8 mouse cellular contexts compared by ENCODE assay signal in the genomic region with DNA sequence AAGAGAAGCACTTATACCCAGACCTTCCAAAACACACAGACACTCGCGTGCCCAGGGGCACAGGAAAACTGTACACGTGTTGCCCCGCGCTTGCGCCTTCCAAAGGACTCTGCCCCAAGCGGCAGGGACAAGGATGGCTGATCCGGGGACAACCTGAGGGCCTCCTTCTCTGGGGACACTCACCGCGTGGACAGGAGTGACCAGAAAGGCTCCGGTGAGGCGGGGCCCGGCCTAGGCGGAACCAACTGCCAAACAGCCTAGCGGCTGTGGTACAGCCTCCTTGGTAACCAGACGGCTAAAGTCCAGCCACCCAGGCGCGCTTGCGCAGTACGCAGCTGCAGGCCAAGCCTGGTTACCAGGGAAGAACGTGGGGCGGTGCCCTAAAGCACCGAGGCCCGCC. TPM values are rescaled to one million over a fixed set of nuclear protein-coding genes. Genes with fewer than 3 reads are reported as not detected.
DNase-seq lines count a peak whose midpoint lies in the region; ATAC-seq and TF ChIP-seq lines count a peak whose summit lies in the region.

TSS of gene Abhd14b (plus strand) at position 112 of the 400 bp plus-strand sequence.
TSS of gene Abhd14a (minus strand) at position 331 of the 400 bp plus-strand sequence.

- H3K9me3 ChIP-seq in MEL (replicated peaks; ENCODE audit: insufficient read depth, low read length), result no peaks in the 10 kb centered on the region
- no peaks in the 10 kb centered on the region for H3K9me3 ChIP-seq in hindbrain, embryonic 10.5 days
- H3K9me3 ChIP-seq in lung, postnatal 0 days (ENCODE audit: low read length), result no peaks in the 10 kb centered on the region

- 0 out of 2 replicates have a peak within 1 kb of the TSS, but pooled peaks have one; percentile 20 for H3K27ac ChIP-seq in MEL (ENCODE audit: control insufficient read depth, low read depth, low read length)
- H3K27ac ChIP-seq in cerebellum, adult 2 months (ENCODE audit: insufficient read depth, low read length), result peak within 1 kb of the TSS; percentile 63
- H3K27ac ChIP-seq in hindbrain, embryonic 10.5 days, result peak within 1 kb of the TSS; percentile 88
- peak within 1 kb of the TSS; percentile 43 for H3K27ac ChIP-seq in lung, postnatal 0 days (ENCODE audit: low read length)

- peak; percentile 91 for DNase-seq in MEL (ENCODE audit: low read depth, low spot score)
- peak; percentile 96 to 97 for DNase-seq in cerebellum, adult 2 months
- DNase-seq in hindbrain, embryonic 10.5 days (ENCODE audit: low spot score), result peak; percentile 94
- DNase-seq in layer of hippocampus, adult 9-11 months, result peak; percentile 94
- DNase-seq in lung, postnatal 0 days (ENCODE audit: low spot score), result peak; percentile 97
- peak; percentile 87 for DNase-seq in ovary, postnatal 14 days (ENCODE audit: low spot score)
- peak; percentile 80 for DNase-seq in thymus, postnatal 14 days

- peak; percentile 29 to 59 (median 30); a peak in 5 of 6 replicates for TF ChIP-seq CTCF in MEL (IDR thresholded peaks at IDR 0.05 in 2 of 3, conservative IDR thresholded peaks at IDR 0.05 in 1 of 3; ENCODE audit: control insufficient read depth in 1 of 3, insufficient read depth in 1 of 3, low read depth in 2 of 3, low read length in 3 of 3, poor library complexity in 1 of 3, severe bottlenecking in 1 of 3)
- peak; percentile 59 for TF ChIP-seq CTCF in cerebellum, adult 2 months (IDR thresholded peaks at IDR 0.05; ENCODE audit: borderline replicate concordance, insufficient read depth, low read depth, low read length)
- TF ChIP-seq CTCF in lung, postnatal 0 days (IDR thresholded peaks at IDR 0.05), result peak; percentile 74

- TF ChIP-seq RAD21 in MEL (IDR thresholded peaks at IDR 0.05; ENCODE audit: low read depth, low read length), result no peak

- WGBS in cerebellum, adult 2 months, result under 1% methylated on average over 24 of the region's 24 CpGs
- WGBS in hindbrain, embryonic 10.5 days, result under 1% methylated on average over 24 of the region's 24 CpGs
- under 1% methylated on average over 24 of the region's 24 CpGs for WGBS in lung, postnatal 0 days

- H3K27me3 ChIP-seq in MEL (ENCODE audit: control insufficient read depth in 1 of 2, insufficient read depth in 2 of 2, low read length in 2 of 2), result no peaks in the 10 kb centered on the region
- no peaks in the 10 kb centered on the region for H3K27me3 ChIP-seq in cerebellum, adult 2 months (ENCODE audit: control insufficient read depth, insufficient read depth, low read length)
- peaks cover 4% of the 10 kb centered on the region; the same call in 1 of the 2 replicates for H3K27me3 ChIP-seq in hindbrain, embryonic 10.5 days (ENCODE audit: insufficient read depth, poor library complexity, severe bottlenecking)
- no peaks in the 10 kb centered on the region for H3K27me3 ChIP-seq in lung, postnatal 0 days (replicated peaks; ENCODE audit: insufficient read depth, low read length)

- peak; percentile 79 for ATAC-seq in frontal cortex, adult (ENCODE audit: low TSS enrichment)
- peak; percentile 91 for ATAC-seq in lung, postnatal 0 days

- peak within 1 kb of the TSS; percentile 83 for H3K9ac ChIP-seq in MEL (ENCODE audit: control insufficient read depth, low read depth, low read length, poor library complexity, severe bottlenecking)
- H3K9ac ChIP-seq in lung, postnatal 0 days (replicated peaks; ENCODE audit: low read depth), result peak within 1 kb of the TSS; percentile 39

- peaks cover 0 to 2% of the 10 kb centered on the region in 2 experiments; a peak in 2 of 4 replicates for H3K36me3 ChIP-seq in MEL (ENCODE audit: control insufficient read depth in 1 of 2, insufficient read depth in 2 of 2, low read length in 2 of 2)
- no peaks in the 10 kb centered on the region for H3K36me3 ChIP-seq in hindbrain, embryonic 10.5 days
- H3K36me3 ChIP-seq in lung, postnatal 0 days (ENCODE audit: insufficient read depth, low read length), result no peaks in the 10 kb centered on the region

- peak within 1 kb of the TSS; percentile 61 for H3K4me2 ChIP-seq in lung, postnatal 0 days (replicated peaks; ENCODE audit: low read depth, low read length)

- TF ChIP-seq POLR2A in MEL (IDR thresholded peaks at IDR 0.05; ENCODE audit: control insufficient read depth in 1 of 2, insufficient read depth in 1 of 2, low read depth in 1 of 2, low read length in 2 of 2, poor library complexity in 1 of 2), result peak; percentile 75 to 78; a peak in 2 of 4 replicates
- peak; percentile 47; the same call in 1 of the 2 replicates for TF ChIP-seq POLR2A in cerebellum, adult 2 months (IDR thresholded peaks at IDR 0.05; ENCODE audit: borderline replicate concordance, insufficient read depth, low read length)

- H3K4me1 ChIP-seq in MEL (ENCODE audit: control insufficient read depth in 1 of 2, insufficient read depth in 2 of 2, low read length in 2 of 2), result peaks cover 0 to 8% of the 10 kb centered on the region in 2 experiments; a peak in 1 of 4 replicates
- peaks cover 25% of the 10 kb centered on the region for H3K4me1 ChIP-seq in cerebellum, adult 2 months (ENCODE audit: control insufficient read depth, insufficient read depth, low read length)
- peaks cover 76% of the 10 kb centered on the region for H3K4me1 ChIP-seq in hindbrain, embryonic 10.5 days (replicated peaks)
- peaks cover 3% of the 10 kb centered on the region; the same call in 1 of the 2 replicates for H3K4me1 ChIP-seq in lung, postnatal 0 days (ENCODE audit: insufficient read depth, low read depth, low read length)

- peaks cover 3% of the 10 kb centered on the region; the same call in 1 of the 2 replicates for H3K79me2 ChIP-seq in MEL (ENCODE audit: control insufficient read depth, insufficient read depth, low read length, poor library complexity)

- no peak for TF ChIP-seq EP300 in MEL (IDR thresholded peaks at IDR 0.05; ENCODE audit: low read depth in 1 of 2, low read length in 2 of 2)
- TF ChIP-seq EP300 in lung, postnatal 0 days (IDR thresholded peaks at IDR 0.05), result no peak

- peak within 1 kb of the TSS; percentile 70 to 96 for H3K4me3 ChIP-seq in MEL (ENCODE audit: control insufficient read depth in 1 of 2, insufficient read depth in 1 of 2, low read depth in 2 of 2, low read length in 2 of 2)
- peak within 1 kb of the TSS; percentile 65 for H3K4me3 ChIP-seq in cerebellum, adult 2 months (replicated peaks; ENCODE audit: insufficient read depth, low read depth, low read length)
- H3K4me3 ChIP-seq in hindbrain, embryonic 10.5 days, result peak within 1 kb of the TSS; percentile 63
- peak within 1 kb of the TSS; percentile 44 for H3K4me3 ChIP-seq in lung, postnatal 0 days (ENCODE audit: low read depth, low read length)

TF ChIP-seq in MEL, 35 proteins besides CTCF, POLR2A, EP300 and RAD21 (continues in another document):
- no peak for TF ChIP-seq ZC3H11A (IDR thresholded peaks at IDR 0.05; ENCODE audit: low read depth, low read length)
- no peak for TF ChIP-seq GATA1 (IDR thresholded peaks at IDR 0.05; ENCODE audit: low read depth, low read length)
- TF ChIP-seq POLR2AphosphoS5 (IDR thresholded peaks at IDR 0.05; ENCODE audit: borderline replicate concordance, low read depth, low read length), result no peak
- TF ChIP-seq E2F4 (IDR thresholded peaks at IDR 0.05; ENCODE audit: borderline replicate concordance, low read depth, low read length), result no peak
- no peak for TF ChIP-seq MEF2A (IDR thresholded peaks at IDR 0.05; ENCODE audit: extremely low read depth, insufficient replicate concordance, low read depth, low read length, poor library complexity, severe bottlenecking)
- peak; percentile 97 for TF ChIP-seq MXI1 (IDR thresholded peaks at IDR 0.05; ENCODE audit: low read depth, low read length)
- TF ChIP-seq POLR2AphosphoS2 (IDR thresholded peaks at IDR 0.05; ENCODE audit: low read length), result no peak
- no peak for TF ChIP-seq GABPA (IDR thresholded peaks at IDR 0.05; ENCODE audit: low read depth, low read length)
- no peak for TF ChIP-seq MAFK (IDR thresholded peaks at IDR 0.05; ENCODE audit: borderline replicate concordance, low read depth, low read length)
- no peak for TF ChIP-seq JUND (IDR thresholded peaks at IDR 0.05; ENCODE audit: low read depth, low read length)
- 0 out of 2 replicates have a peak, but pooled peaks have one; percentile 7 for TF ChIP-seq TCF12 (IDR thresholded peaks at IDR 0.05; ENCODE audit: low read depth, low read length)
- TF ChIP-seq RCOR1 (IDR thresholded peaks at IDR 0.05; ENCODE audit: low read depth, low read length), result no peak
- TF ChIP-seq SIN3A (IDR thresholded peaks at IDR 0.05; ENCODE audit: low read length), result peak; percentile 90
- no peak for TF ChIP-seq TAL1 (IDR thresholded peaks at IDR 0.05; ENCODE audit: low read length)
- TF ChIP-seq ZKSCAN1 (IDR thresholded peaks at IDR 0.05; ENCODE audit: low read depth, low read length), result no peak
- no peak for TF ChIP-seq USF2 (IDR thresholded peaks at IDR 0.05; ENCODE audit: borderline replicate concordance in 1 of 2, insufficient read depth in 1 of 2, low read depth in 1 of 2, low read length in 2 of 2)
- TF ChIP-seq ZNF384 (IDR thresholded peaks at IDR 0.05; ENCODE audit: low read depth, low read length), result no peak
- TF ChIP-seq CHD1 (IDR thresholded peaks at IDR 0.05; ENCODE audit: low read depth, low read length), result no peak
- no peak for TF ChIP-seq CHD2 (IDR thresholded peaks at IDR 0.05; ENCODE audit: low read length)
- peak; percentile 95 for TF ChIP-seq MAX (IDR thresholded peaks at IDR 0.05; ENCODE audit: low read length)
- TF ChIP-seq MAZ (IDR thresholded peaks at IDR 0.05; ENCODE audit: low read depth, low read length), result no peak
- no peak for TF ChIP-seq ZMIZ1 (IDR thresholded peaks at IDR 0.05; ENCODE audit: low read depth, low read length)
- no peak for TF ChIP-seq SMC3 (IDR thresholded peaks at IDR 0.05; ENCODE audit: low read depth, low read length)
- TF ChIP-seq UBTF (IDR thresholded peaks at IDR 0.05; ENCODE audit: borderline replicate concordance, insufficient read depth, low read depth, low read length), result no peak

RNA-seq across cellular contexts. Expression of gene Abhd14b, which starts in this region (rescaled TPM):
- total RNA-seq in MEL (2012; rRNA removed), result 2.7 and 3.4 TPM in 2 replicates
- 1 to 10 TPM in 1 of 2 experiments, not detected in 1; 6.5 TPM for polyA plus RNA-seq in MEL (2012; ENCODE audit: insufficient read depth in 1 of 2, insufficient read length in 2 of 2, low read depth in 1 of 2, low replicate concordance in 2 of 2, missing spikeins in 1 of 2)
- 59.7 and 68.5 TPM in 2 replicates for polyA plus RNA-seq in cerebellum, adult 2 months (2012; rRNA removed)
- 5.7 and 6.0 TPM in 2 replicates for polyA plus RNA-seq in hindbrain, embryonic 10.5 days (2016; fragmentation: Nextera tagmentation; extraction: Ambion mirVana)
- 31.1 and 36.8 TPM in 2 replicates for polyA plus RNA-seq in lung, postnatal 0 days (2015; fragmentation: Nextera tagmentation; extraction: Ambion mirVana)

RNA-seq across cellular contexts. Expression of gene Abhd14a, which starts in this region (rescaled TPM):
- total RNA-seq in MEL (2012; rRNA removed), result 22.8 and 25.1 TPM in 2 replicates
- polyA plus RNA-seq in MEL (2012; ENCODE audit: insufficient read depth in 1 of 2, insufficient read length in 2 of 2, low read depth in 1 of 2, low replicate concordance in 2 of 2, missing spikeins in 1 of 2), result 10 to 100 TPM in 1 of 2 experiments, not detected in 1; 48.7 TPM
- 49.7 and 51.5 TPM in 2 replicates for polyA plus RNA-seq in cerebellum, adult 2 months (2012; rRNA removed)
- 39.7 and 41.9 TPM in 2 replicates for polyA plus RNA-seq in hindbrain, embryonic 10.5 days (2016; fragmentation: Nextera tagmentation; extraction: Ambion mirVana)
- 21.7 and 26.9 TPM in 2 replicates for polyA plus RNA-seq in lung, postnatal 0 days (2015; fragmentation: Nextera tagmentation; extraction: Ambion mirVana)

Comparison
In these comparisons a context has a peak if more than half of its experiments do, and no peak if none do; other contexts are left out.
1. Peak in every context shown above with its lines: DNase-seq, ATAC-seq, H3K4me3 ChIP-seq and H3K27ac ChIP-seq.
2. H3K27ac ChIP-seq: peak in every context shown above with its lines; median percentile 88 in hindbrain, embryonic 10.5 days; 63 in cerebellum, adult 2 months; 43 in lung, postnatal 0 days; 20 in MEL.